Mouse (Mus musculus): ENCODE data around the gene Optn. TPM values are rescaled to one million over a fixed set of nuclear protein-coding genes. Genes with fewer than 3 reads are reported as not detected.
A peak's percentile ranks its signal among the peaks of the same experiment; 100 is the strongest.

Gene Optn
- total RNA-seq, 2 experiments from 2014 or later: 4.1 to 9.1 TPM

DNA sequence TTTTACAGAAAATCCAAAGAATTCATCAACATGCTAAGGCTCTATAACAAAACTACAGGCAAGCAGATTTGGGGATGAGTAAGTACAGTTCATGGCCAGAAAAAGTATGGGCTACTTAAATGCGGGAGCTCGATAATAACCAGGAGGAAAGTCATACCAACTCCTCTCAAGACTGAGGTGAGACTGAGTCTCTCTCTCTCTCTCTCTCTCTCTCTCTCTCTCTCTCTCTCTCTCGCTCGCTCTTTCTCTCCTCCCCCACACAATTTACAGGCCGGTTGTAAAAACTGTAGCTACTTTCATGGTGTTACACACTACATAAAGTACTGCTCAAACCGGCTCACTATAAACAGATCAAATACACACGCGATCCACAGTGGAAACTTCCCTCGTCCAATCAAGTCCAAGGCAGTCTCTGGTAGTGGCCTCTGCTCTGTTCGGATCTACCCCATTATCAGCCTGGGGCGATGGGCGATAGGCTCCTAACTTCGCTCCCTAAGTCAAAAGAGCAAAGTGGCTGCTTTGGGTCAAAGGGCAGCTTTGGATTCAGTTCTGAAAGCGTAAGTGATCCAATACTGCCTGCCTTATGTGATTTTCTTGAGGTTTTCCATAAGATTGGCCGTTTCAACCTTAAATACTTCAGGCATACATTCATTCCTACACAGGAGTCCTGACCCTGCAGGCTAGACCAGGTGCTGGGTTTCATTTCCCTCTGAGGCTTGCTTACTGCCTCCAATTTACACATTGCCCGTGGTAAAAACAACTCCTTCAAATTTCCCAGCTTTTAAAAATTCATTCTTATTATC, 1.2 kb downstream of the Optn start:
- ATAC-seq (ENCODE audit: poor library complexity, severe bottlenecking): no peak

- no peak for ATAC-seq (ENCODE audit: poor library complexity, severe bottlenecking)
These were observed 2.6 kb downstream of the Optn start for GRCm38 (mm10) chr2:5061133-5061708.

- ATAC-seq (ENCODE audit: poor library complexity, severe bottlenecking): no peak
These were observed 3.9 kb downstream of the Optn start for GRCm38 (mm10) chr2:5059997-5060396.

DNA sequence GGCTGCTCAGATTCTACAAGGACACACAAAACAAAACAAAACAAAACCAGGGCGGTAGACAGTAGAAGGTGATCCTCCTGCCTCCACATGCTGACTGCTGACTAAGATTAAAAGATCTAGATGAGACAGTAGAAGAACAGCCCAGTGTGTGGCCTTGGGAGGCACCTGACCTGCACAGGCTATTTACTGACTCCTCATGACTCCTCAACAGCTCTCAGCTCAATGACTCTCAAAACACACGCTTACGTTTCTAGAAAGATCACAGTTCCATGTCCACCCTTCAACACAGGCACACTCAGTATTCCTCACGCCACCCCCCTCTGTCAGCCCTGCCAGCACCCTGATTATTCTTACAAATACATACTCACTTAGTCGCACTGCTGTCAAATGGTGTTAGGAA, 5.4 kb downstream of the Optn start:
- ATAC-seq (ENCODE audit: poor library complexity, severe bottlenecking): no peak

GRCm38 (mm10) chr2:5050562-5050961, 13.3 kb downstream of the Optn start:
- no peak for ATAC-seq (ENCODE audit: poor library complexity, severe bottlenecking)

- ATAC-seq (ENCODE audit: poor library complexity, severe bottlenecking): no peak
These were observed 16.8 kb downstream of the Optn start for GRCm38 (mm10) chr2:5047016-5047415.

DNA sequence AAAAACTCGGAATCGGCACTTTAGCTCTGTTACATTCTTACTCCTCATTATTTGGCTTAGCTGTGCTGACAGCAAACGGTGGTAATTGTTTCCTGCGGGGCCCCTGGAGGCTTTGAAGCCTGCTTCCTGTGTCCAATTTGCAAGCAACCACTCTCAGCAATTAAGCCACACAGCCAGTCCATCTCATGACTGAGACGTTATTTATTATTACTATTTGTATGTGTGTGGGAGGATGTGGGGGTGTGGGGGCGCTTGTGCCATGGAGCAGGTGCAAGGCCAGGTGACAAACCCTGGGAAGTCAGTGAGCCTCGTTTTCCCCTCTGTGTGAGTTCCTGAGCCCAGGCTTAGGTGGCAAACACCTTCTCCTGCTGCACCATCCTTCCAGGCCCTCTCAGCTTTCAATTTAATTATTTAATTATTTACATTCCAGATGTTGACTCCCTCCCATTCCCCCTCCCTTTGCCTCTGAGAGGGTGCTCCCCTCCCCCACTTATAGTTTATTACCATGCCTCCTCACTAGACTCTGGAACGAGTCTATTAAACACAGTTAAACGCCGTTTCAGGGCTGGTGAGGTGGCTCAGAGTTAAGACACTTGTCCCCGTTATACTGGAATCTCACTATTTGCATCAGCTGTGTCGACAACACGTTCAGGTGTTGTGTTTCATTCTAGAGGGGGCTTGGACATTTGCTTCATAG, 18.4 kb downstream of the Optn start:
- no peak for ATAC-seq (ENCODE audit: poor library complexity, severe bottlenecking)

DNA sequence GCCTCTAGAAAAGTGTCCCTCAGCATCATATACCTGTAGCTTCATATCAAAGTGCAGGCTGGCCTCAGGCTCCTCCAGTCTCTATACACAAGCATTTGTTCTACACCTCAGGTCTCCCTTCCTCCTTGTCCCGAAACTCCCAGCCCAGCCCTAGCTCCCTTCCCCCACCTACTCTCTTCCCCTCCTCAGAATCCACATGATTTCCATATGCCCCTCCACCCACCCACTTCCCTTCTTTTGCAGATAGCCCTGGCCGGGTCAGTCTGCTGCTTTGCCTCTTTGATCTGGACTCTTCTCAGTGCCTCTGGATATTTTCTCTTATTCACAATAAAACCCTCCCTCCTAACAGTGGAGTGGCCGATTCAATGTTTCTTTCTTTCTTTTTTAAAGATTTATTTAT, 19.5 kb downstream of the Optn start:
- ATAC-seq (ENCODE audit: poor library complexity, severe bottlenecking): no peak

GRCm38 (mm10) chr2:5043476-5043761, 20.4 kb downstream of the Optn start:
- no peak for ATAC-seq (ENCODE audit: poor library complexity, severe bottlenecking)

GRCm38 (mm10) chr2:5042616-5043475, 21.0 kb downstream of the Optn start:
- ATAC-seq (ENCODE audit: poor library complexity, severe bottlenecking): no peak

DNA sequence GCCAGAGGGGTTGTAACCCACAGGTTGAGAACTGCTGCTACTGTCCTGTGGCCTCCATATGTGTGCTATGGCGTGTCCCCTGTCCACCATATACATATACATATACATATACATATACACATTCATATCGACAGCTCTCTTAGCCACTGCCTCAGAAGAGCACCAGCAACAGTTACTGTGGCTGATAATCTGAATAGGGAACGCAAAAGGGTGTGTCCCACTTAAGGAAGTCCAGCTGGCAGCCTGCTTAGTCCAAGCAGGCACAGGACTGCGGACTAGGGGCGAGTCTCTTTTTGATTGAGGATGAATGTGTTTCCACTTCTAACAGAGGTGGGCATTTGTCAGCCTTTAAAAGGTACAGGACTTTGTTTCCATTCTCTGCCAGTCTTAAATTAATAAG, 22.0 kb downstream of the Optn start:
- ATAC-seq (ENCODE audit: poor library complexity, severe bottlenecking): no peak

DNA sequence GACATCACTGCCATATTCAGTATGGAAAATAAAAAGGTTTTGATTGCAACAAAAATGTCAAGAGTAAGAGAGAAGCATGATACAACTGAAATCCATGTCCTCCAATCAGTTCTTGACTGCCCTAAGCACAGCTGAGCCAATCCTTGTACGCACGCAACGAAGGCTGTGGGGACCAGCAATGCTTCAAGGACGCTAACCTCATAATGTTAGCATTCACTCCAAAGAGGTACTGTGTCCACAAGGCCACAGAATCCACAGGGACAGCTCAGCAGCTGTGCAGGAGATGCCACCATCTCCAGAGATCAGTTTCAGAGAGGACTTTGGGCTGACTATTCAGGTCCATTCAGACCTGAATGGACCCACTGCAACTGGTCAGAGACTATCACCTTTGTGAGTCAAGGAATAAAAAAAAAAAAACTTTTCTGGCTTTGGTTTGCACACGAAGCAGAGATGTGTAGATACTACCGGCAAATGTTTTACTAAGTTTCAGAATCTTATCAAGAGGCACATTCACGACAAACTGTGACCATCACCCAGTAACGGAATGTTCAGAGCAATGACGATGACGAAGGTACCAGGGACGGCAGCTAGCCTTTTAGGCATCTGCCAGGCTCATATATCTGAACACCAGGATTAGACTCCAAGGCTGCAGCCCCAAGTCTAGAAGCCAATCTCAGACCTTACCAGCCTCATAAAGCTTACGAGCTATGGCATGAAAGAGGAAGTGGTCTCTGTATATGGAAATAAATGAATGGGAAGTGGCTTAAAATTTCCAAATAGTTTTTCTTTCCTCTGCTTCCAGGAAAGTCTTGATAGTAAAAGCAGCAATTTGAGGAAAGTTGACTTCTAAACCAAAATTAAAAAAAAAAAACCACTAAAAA, 23.3 kb downstream of the Optn start:
- peak; percentile 65 for ATAC-seq (ENCODE audit: poor library complexity, severe bottlenecking)

GRCm38 (mm10) chr2:5039350-5040170, 24.3 kb downstream of the Optn start:
- no peak for ATAC-seq (ENCODE audit: poor library complexity, severe bottlenecking)

- no peak for ATAC-seq (ENCODE audit: poor library complexity, severe bottlenecking)
These were observed 25.5 kb downstream of the Optn start for GRCm38 (mm10) chr2:5038320-5038719.

- no peak for ATAC-seq (ENCODE audit: poor library complexity, severe bottlenecking)
These were observed 26.5 kb downstream of the Optn start for GRCm38 (mm10) chr2:5037390-5037789.

DNA sequence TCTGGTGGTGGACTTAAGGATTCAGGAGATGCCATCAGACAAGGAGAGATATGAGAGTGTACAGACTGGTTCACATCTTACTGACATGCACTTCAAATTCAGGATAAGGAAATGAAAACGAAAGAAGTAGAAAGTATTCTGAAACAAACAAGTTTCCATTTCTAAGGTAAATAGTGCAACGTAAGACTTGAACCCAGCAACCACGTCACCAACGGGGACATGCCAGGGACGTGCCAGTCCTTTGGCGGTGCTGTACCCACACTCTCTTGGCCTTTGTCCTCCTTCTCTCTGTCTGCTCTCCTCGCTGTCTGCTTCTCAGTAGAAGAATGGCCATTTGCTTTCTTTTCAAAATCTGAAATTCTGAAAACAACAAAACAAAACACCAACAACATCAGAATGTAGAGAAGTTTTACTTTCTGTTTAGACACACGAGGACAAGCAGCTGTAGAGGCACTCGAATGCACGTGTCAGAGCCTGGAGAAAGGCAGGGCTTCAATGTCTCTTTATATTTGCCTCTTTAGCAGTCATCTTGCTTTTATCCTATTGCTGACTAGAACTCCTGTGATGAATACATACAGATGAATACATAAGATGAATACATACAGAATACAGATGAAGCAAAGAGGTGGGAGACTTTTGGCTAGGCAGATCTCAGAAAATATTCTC, 27.3 kb downstream of the Optn start:
- ATAC-seq (ENCODE audit: poor library complexity, severe bottlenecking): no peak

DNA sequence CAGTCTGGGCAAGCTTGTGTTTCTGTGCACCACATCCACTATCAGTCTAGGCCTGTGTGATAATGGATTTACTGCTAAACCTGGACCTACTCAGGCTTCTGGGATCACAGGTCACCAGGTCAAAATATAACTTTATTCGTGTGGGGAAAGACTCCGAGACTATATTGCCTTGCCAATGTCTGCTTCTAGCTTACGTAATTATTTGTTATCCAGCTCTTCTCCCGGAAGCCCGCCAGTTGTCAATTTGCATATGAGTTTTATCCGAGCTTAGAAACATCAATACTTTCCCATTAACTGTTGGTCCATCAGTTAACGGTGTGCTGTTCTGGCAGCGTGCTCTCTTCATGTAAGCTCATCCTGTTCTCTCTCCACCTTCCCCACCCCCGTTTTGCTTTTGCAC, 28.6 kb downstream of the Optn start:
- no peak for ATAC-seq (ENCODE audit: poor library complexity, severe bottlenecking)

DNA sequence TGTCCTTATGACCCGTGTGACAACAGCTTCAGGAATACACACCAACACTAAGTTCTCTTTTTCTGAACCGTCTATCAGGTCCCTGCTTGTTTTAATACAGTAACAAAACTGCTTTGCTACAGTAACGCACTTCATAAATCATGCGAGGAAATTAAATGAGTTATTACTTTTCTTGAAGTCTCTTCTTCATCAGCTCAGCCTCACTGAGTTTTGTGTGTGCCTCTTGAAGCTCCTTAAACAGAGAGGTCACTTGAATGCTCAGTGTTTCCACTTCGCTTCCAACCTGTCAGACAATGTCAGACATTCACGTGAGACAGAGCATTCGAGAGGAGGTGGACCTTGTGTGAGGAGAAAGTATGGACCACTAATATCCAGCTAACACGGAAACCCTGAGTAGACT, 29.1 kb downstream of the Optn start:
- ATAC-seq (ENCODE audit: poor library complexity, severe bottlenecking): no peak

Data from megakaryocyte, adult 5-6 weeks (primary cell).